Mouse (Mus musculus): ENCODE results near the gene Kcnmb4. TPM values are rescaled to one million over a fixed set of nuclear protein-coding genes. Genes with fewer than 3 reads are reported as not detected.

The Kcnmb4 gene
- total RNA-seq (2017): 1.8 TPM in 1 of 3 replicates, not detected in the others

DNA sequence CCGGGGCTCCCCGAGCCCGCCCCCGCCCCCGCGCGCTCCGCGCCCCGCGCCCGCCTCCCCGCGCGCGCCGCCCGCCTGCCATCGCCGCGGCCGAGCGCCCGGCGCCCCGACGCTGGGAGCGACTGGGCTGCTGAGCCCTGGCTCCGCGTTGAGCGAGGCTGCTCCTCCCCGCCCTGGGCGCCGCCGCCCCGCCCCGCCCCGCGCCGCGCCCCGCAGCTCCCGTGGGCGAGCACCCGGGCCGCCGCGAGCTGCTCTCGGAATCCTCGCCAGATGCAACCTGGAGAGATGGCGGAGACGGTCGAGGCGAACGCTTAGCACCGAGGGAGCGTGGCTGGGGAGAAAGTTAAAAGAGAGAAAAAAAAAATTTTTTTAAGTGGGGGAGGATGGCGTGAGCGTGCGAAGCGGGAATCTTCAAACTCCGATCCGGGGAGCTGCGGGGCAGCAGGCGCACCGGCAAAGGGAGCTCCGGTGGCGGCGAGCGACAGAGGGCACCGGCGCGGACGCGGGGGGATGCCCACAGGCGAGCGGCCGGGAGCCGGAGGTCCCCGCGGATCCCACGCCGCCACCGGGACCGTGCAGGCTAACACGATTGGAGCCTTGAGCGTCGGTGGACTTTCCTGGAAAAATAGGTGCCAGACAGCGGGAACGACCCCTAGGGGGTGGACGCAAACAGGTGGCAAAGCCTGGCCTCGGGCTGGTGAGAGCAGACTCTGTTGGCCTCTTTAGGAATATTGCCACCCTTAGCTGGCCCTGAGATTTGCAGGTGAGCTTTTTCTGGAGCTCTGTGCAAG, at the start of gene Kcnmb4:
Kcnmb4 (minus strand) TSS at position 120 of the 791 bp plus-strand sequence.
- no peak for ATAC-seq (replicated peaks; ENCODE audit: insufficient number of reproducible peaks, low FRiP score, low TSS enrichment, poor library complexity, severe bottlenecking)

DNA sequence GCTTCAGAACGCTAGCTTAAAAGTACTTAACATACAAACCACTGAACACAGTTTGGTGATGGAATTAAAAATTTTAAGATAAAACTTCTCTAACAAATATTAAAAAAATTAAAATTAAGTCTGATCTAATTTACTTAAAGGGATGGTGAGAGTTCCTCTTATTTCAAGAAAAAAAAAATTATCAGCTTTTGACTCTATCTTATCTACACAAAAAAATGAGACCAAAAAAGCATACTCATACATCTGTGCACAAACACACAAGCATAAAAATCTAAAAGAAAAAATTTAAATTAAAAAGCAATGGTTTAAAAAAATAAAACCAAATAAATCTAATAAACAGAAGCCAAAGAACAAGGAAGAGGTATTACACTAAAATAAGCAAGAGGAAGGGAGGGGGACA, 45.9 kb upstream of the Kcnmb4 start:
- ATAC-seq (replicated peaks; ENCODE audit: insufficient number of reproducible peaks, low FRiP score, low TSS enrichment, poor library complexity, severe bottlenecking): no peak

DNA sequence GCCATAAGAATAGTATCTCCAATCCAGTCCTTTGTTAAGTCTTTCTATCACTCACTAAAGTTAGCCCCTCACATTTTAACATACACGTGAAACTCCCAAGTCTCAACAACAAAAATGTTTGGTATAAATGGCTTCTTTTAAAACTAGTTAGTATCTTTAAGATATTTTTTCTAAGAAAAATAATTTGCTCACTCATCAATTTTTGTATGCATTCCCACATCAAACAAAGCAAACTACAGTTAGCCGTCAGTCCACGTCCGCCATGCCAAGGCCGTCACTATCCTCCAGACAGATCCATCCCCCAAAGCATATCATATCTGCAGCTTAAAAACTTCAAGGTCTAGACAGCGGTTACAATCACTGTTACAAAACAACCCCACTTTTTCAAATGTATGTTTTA, 41.9 kb upstream of the Kcnmb4 start:
- ATAC-seq (replicated peaks; ENCODE audit: insufficient number of reproducible peaks, low FRiP score, low TSS enrichment, poor library complexity, severe bottlenecking): no peak

DNA sequence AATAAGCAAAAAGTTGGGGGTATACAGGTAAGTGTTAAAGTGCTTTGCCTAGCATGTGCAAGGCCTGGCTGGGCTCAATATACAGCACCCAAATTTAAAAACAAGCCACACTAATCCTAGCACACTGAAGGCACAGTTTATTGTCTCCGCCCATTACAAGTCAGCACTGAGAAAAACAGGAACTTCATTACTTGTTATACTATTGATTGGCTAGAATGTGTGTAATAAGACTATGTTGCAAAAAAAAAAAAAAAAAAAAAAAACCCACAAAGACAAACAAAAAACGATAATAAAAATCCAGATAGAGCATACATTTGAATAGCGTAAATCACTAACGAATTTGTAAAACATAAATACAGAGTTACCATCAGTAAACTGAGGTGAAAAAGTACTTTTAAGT, 41.5 kb upstream of the Kcnmb4 start:
- peak; percentile 84; the same call in 1 of the 2 replicates for ATAC-seq (replicated peaks; ENCODE audit: insufficient number of reproducible peaks, low FRiP score, low TSS enrichment, poor library complexity, severe bottlenecking)

DNA sequence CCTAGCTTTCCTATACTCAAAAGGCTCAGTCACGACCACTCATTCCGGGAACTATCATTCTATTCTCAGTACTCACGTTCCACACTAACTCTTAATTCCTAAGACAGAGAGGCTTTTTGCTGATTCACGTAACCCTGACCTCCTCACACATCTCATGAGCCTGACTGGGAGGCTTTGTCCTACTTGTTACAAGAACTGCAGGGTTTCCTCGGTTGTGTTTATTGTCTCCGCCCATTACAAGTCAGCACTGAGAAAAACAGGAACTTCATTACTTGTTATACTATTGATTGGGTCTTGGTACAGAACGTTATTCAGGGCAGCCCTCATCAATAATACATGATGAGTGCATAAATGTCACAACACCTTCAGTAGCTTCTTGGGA, 39.6 kb upstream of the Kcnmb4 start:
- ATAC-seq (replicated peaks; ENCODE audit: insufficient number of reproducible peaks, low FRiP score, low TSS enrichment, poor library complexity, severe bottlenecking): peak; percentile 67

DNA sequence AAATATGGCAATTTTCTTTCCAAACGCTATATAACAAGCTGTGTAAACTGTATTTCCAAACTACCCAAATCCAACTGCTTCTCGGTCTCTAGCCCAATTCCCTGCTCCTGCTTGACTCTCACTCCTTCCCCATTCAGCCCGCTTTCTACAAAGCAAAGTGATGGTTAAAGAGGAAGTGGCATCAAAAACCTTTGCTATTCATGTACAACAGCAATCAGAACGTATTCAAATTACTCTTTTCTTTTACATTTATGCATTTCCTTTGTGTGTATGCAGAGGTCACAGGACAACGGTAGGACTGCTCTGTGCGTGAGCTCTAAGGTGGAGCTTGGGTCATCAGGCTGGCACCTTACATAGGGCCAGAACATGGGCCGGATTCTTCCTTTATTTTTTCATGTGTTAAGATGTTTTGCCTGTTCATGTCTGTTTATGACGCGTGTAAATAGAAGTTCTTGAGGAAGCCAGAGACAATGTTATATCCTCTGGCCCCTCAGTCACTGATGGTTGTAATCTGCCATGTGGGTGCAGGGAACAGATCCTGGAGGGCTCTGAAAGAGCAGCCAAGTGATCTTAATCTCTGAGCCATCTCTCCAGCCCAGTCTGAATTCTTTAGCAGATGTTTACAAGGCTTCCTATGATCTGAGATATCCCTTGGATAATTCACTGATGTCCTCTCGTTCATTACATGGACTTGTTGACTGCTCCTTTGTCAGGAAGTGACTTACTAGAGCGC, 39.0 kb upstream of the Kcnmb4 start:
- no peak for ATAC-seq (replicated peaks; ENCODE audit: insufficient number of reproducible peaks, low FRiP score, low TSS enrichment, poor library complexity, severe bottlenecking)

DNA sequence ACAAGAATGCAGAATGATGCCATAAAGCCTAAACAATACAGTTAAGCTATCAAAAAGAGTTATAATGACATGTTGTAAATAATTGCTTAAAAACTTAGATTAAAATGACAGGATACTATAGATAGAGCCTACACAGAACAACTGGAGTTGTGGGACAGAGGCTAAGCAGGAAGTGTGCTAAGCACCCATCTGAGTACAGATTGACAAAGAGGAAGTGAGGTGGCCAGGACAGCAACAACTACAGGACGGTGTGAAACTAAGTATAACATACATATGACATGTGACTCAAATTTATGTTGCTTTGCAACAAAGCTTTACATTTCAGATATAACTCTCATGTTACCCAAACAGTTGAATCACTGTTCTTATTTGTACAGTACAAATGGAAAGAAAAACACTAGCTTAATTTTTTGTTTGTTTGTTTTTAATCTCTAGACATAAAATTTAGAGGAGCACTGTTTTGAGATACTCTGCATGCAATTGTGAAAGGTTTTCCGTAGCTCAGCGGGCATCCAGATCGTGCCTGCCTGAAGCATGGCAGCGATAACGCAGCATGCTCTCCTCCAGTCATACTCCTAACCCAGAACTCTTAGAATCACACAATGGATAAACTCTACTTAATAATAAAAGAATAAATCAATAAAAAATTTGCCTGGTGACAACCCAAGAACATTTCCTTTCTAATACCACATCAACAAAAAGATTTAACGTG, 31.8 kb upstream of the Kcnmb4 start:
- ATAC-seq (replicated peaks; ENCODE audit: insufficient number of reproducible peaks, low FRiP score, low TSS enrichment, poor library complexity, severe bottlenecking): peak; percentile 86

DNA sequence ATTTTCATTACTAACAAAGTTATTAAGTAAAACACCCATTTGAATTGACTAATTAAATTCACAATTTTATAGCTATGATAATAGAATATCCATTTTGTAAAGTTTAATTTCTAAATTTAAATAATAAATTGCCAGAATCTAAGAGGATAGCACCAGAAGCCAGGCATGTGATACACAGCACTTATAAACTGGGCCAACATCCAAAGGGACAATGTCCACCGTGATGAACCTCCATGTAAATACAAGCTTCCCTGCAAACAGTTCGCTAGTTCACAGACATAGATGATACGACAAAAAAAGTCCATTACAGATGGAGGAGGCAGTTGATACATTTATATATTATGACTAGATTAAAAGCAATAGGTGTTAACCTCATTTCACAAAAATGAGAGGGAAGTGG, 19.1 kb upstream of the Kcnmb4 start:
- no peak for ATAC-seq (replicated peaks; ENCODE audit: insufficient number of reproducible peaks, low FRiP score, low TSS enrichment, poor library complexity, severe bottlenecking)

DNA sequence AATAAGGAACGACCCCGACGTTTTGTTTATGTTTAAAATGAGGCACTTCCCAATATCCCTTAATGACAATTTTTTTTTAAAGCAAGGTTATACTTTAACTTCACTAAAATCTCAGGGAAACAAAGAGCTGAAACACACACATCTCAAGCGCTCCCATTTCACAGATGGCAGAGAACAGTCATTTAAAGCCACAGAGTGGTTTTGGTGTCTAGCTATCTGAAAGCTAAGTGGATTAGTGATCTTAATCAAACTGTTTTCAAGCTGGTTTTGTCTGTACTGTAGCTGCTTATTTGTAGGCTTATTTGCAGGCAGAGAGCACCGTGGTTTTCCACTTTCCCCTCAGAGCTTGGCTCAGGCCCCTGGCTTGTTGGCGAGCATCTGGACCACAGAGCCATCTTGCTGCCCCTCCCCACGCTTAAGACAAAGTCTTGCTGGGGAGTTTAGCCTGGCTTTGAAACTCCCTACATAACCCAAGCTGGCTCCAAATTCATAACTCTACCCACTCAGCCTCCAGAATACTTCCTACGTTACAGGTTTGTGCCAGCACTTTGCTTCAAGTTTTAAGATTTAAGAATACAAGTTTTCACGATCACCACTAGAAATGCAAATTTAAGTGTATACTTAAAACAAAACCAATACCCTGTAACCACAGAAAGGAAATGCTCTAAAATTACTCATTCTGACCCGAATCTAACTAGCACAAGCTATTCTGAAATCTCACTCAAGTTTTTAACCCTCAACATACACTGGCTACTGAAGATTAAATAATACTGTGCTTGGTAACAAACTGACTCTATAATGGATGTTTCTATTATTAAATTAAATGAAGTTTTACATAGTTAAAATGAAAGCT, 13.4 kb upstream of the Kcnmb4 start:
- ATAC-seq (replicated peaks; ENCODE audit: insufficient number of reproducible peaks, low FRiP score, low TSS enrichment, poor library complexity, severe bottlenecking): no peak

DNA sequence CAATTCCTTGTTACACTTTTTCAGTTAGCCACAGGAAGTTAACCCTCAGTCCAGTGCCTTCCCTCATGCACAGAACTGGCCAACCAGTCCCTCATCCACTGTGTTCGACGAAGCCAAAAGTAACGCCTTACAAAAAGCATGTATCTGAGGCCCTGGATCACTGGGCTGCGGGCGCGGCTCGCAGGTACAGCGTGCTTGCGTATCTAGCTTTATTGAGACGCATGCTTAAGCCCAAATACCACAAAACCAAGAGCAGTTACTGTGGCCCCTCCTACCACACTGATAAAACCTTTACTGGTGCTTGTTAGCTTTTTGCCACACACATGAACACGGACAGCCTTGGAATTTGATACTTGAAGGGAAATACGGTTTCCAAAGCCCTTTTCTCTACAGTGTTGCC, 8.2 kb upstream of the Kcnmb4 start:
- no peak for ATAC-seq (replicated peaks; ENCODE audit: insufficient number of reproducible peaks, low FRiP score, low TSS enrichment, poor library complexity, severe bottlenecking)

DNA sequence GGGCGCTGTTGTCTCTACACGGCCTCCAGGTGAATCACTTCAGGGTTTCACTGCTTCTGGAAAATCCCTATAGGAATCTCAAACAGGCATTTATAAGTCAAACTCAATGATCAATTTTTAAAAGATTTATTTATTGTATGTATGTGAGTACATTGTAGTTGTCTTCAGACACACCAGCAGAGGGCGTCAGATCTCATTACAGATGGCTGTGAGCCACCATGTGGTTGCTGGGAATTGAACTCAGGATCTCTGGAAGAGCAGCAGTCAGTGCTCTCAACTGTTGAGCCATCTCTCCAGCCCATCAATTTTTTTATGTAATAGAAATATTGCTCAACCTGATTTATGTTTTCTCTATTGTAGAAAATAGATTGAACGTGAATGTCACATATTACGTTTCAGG, 7.3 kb upstream of the Kcnmb4 start:
- ATAC-seq (replicated peaks; ENCODE audit: insufficient number of reproducible peaks, low FRiP score, low TSS enrichment, poor library complexity, severe bottlenecking): no peak

DNA sequence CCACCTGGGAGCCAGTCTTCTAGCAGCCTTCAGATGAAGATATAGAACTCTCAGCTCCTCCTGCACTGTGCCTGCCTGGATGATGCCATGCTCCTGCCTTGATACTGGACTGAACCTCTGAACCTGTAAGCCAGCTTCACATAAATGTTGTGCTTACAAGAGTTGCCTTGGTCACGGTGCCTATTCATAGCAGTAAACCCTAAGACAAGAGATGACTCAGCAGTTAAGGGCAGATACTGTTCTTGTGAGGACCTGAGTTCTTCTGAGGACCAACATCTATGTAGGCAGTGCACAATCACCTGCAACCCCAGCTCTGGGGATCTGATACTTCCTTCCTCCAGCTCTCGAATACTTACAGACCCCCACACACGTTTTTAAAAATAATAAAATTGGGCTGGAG, 2.9 kb upstream of the Kcnmb4 start:
- ATAC-seq (replicated peaks; ENCODE audit: insufficient number of reproducible peaks, low FRiP score, low TSS enrichment, poor library complexity, severe bottlenecking): no peak

DNA sequence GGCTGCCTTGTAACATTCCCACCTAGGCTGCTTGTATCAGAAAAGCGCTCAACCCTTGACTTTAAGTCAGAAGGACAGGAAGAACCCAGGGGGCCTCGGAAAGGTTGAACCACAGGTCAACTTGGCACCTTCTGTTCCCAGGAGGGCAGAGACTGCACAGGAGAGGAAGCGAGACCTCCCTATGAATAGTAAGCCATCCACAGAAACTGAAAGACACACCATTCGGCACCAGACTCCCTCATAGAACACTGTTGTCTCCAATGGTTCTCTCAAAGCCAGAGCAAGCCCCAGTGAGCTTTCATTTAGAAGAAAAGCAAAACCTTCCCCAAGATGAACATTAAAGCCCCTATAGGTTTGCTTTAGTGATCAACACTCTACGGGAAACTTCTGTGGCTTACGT, 2.0 kb upstream of the Kcnmb4 start:
- no peak for ATAC-seq (replicated peaks; ENCODE audit: insufficient number of reproducible peaks, low FRiP score, low TSS enrichment, poor library complexity, severe bottlenecking)

DNA sequence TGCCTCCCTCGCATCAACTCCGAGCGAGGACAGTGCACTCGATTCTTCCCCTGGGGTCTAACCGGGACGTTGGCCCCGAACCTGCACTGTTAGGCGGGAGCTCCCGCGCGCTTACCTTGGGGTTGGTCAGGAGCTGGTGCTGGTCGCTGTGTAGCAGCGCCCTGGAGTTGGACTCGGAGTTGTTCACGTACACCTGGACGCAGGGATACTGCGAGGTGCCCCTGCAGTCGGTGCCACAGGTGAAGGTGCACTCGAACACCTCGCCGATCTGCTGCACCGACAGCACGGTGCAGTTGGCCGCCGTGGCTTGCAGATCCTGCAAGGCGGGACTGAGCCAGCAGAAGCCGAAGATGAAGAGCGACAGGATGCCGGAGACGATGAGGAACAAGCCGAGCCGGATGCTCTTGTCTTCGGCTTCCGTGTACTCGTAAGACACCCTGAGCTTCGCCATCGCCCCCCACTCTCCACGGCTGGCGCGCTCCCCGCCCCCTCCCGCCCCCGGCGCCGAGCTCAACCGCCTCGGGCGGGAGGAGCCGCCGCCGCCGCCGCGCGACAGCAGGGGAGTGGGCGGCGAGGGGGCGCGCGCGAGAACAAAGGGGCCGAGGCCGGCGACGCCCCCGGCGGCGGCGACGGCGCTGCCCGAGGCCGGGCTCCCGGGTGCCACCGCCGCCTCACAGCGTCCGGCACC, 463 bp downstream of the Kcnmb4 start:
- ATAC-seq (replicated peaks; ENCODE audit: insufficient number of reproducible peaks, low FRiP score, low TSS enrichment, poor library complexity, severe bottlenecking): peak; percentile 42; the same call in 1 of the 2 replicates

DNA sequence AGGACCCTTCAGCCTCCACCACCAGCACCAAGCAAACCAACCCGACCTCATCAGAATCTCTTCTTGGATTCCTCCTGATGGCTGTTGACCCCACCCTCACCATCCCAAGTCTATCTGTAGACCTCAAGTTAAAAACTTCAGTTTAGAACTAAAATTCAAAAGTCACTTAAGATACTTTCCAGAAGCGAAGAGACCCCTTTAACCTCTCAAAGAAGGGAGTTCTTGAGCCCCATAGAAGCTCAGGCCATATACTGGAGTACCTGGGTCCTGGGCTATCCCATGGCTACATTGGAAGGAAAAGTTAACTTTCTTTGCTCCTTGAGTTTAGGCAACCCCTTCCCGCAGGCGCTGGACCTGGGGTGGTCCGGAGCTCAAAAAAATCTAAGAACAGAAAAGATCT, 1.1 kb downstream of the Kcnmb4 start:
- ATAC-seq (replicated peaks; ENCODE audit: insufficient number of reproducible peaks, low FRiP score, low TSS enrichment, poor library complexity, severe bottlenecking): no peak

DNA sequence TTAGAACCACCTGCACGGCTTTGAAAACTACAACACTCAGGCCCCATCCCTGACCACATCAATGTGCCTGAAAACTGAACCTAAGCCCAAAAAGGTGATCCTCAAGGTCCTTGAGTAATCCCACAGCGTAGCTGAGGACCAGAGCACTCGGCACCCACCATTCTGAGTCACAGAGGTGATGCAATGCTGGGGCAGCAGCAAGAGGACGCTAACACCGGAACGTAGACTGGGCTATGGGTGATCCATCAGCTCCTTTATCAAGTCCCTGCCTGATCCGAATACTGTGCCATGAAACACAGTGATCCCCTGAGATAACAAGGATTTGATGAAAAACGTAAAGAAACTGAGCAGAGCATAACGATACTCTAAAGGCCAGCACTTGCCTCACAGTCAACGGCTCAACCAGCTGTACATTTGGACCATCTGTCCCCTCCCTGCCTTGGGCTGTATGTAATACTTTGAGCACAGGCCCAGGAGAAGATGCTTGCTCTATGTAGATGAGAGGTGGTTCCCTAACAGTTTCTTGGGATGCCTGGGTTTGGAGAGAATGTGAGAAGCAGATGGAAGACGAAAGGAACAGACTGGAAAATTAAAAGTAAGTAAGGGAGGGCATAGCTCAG, 3.3 kb downstream of the Kcnmb4 start:
- no peak for ATAC-seq (replicated peaks; ENCODE audit: insufficient number of reproducible peaks, low FRiP score, low TSS enrichment, poor library complexity, severe bottlenecking)

DNA sequence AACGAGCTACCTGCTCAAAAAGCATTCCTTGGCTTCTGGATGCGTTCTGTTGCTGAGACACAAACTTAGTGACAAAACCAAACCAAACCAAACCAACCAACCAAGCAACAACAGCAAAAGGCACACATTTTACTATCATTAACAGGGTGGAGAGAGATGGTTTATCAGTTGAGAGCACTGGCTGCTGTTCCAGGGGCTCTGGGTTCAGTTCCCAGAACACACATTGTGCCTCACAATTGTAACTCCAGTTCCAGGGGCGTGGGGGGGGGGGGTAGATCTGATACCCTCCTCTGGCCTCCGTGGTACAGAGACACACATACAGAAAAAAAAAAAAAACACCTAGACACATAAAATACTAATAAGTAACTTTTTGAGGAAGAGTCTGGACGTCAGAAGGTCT, 5.6 kb downstream of the Kcnmb4 start:
- ATAC-seq (replicated peaks; ENCODE audit: insufficient number of reproducible peaks, low FRiP score, low TSS enrichment, poor library complexity, severe bottlenecking): no peak
